Comparison of ENCODE assay signal across 25 mouse cellular contexts in the genomic region with DNA sequence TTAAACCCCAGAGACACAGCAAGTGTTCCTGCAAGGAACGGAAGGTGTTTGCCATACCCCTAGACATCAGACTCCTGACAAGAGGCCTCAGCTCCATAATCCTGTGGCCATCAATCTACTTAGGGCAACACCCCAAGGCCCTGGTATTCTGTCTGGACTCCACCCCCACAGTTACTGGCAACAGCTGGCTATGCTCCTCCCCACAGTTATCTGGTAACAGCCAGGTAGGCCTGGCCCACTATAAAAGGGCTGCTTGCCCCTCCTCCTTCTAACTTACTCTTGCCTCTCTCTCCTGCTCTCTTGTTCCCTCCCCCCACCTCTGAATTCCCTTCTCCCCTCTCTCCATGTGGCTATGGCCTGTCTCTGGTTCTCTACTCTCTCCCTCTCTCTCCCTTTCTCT.
"Had no signal": no experiment of that assay in that cellular context is flagged by ENCODE, and none has a peak within 500 bp of the region (broad histone marks: within the 10 kb centered on the region; RNA-seq: fewer than 3 reads in every experiment).

No protein-coding gene starts in this region.

- H3K4me1 ChIP-seq: heart, embryonic 13.5 days; heart, embryonic 15.5 days; hindbrain, embryonic 13.5 days; hindbrain, embryonic 15.5 days; intestine, embryonic 15.5 days; kidney, embryonic 15.5 days; limb, embryonic 13.5 days; limb, embryonic 15.5 days; liver, embryonic 12.5 days had no signal

- H3K4me3 ChIP-seq: gastrocnemius, adult 2 months; heart, adult 2 months; heart, embryonic 13.5 days; heart, embryonic 15.5 days; hindbrain, embryonic 13.5 days; hindbrain, embryonic 15.5 days; intestine, embryonic 15.5 days; kidney, embryonic 15.5 days; limb, embryonic 13.5 days; limb, embryonic 15.5 days; liver, embryonic 12.5 days had no signal

- H3K9me3 ChIP-seq: heart, embryonic 13.5 days; heart, embryonic 15.5 days; hindbrain, embryonic 13.5 days; hindbrain, embryonic 15.5 days; intestine, embryonic 15.5 days; kidney, embryonic 15.5 days; limb, embryonic 13.5 days; limb, embryonic 15.5 days; liver, embryonic 12.5 days had no signal

- H3K9ac ChIP-seq: heart, embryonic 13.5 days; heart, embryonic 15.5 days; hindbrain, embryonic 13.5 days; hindbrain, embryonic 15.5 days; intestine, embryonic 15.5 days; kidney, embryonic 15.5 days; limb, embryonic 13.5 days; limb, embryonic 15.5 days; liver, embryonic 12.5 days; liver, embryonic 14.5 days had no signal

- H3K27ac ChIP-seq: gastrocnemius, adult 2 months; heart, adult 2 months; heart, embryonic 13.5 days; heart, embryonic 15.5 days; hindbrain, embryonic 13.5 days; hindbrain, embryonic 15.5 days; intestine, embryonic 15.5 days; kidney, embryonic 15.5 days; kidney, postnatal 0 days; limb, embryonic 13.5 days; limb, embryonic 15.5 days; liver, embryonic 12.5 days; liver, embryonic 14.5 days had no signal

- H3K27me3 ChIP-seq: heart, embryonic 13.5 days; heart, embryonic 15.5 days; hindbrain, embryonic 13.5 days; hindbrain, embryonic 15.5 days; intestine, embryonic 15.5 days; kidney, embryonic 15.5 days; limb, embryonic 13.5 days; limb, embryonic 15.5 days; liver, embryonic 12.5 days had no signal

- H3K36me3 ChIP-seq: heart, embryonic 13.5 days; heart, embryonic 15.5 days; hindbrain, embryonic 13.5 days; hindbrain, embryonic 15.5 days; intestine, embryonic 15.5 days; kidney, embryonic 15.5 days; limb, embryonic 13.5 days; limb, embryonic 15.5 days; liver, embryonic 12.5 days had no signal

- DNase-seq: gastrocnemius, adult 2 months; gastrocnemius, postnatal 14 days; gastrocnemius, postnatal 36 days; heart, adult 11 months; heart, adult 2 months; heart, postnatal 14 days; heart, postnatal 36 days; kidney, adult 18-20 months; kidney, adult 8-10 months; kidney, postnatal 14 days; kidney, postnatal 36 days; layer of hippocampus, adult 9-11 months; layer of hippocampus, postnatal 36 days; left cerebral cortex, postnatal 4 days had no signal
